Mouse (Mus musculus): ENCODE data around the gene Patl1. TPM values are rescaled to one million over a fixed set of nuclear protein-coding genes. Genes with fewer than 3 reads are reported as not detected.
"Not testable (repeated sequence)": the region's sequence is repeated elsewhere in the genome, so short reads cannot be mapped to it uniquely, and the experiment has no call there.

The Patl1 gene
- 10 to 100 TPM; 19.2 to 23.8 TPM for total RNA-seq (2021)
- long read RNA-seq, experiment 1, full-length matches to known transcripts: 3 of 53 reads
- long read RNA-seq, experiment 1, partial matches to known transcripts: 5 of 53 reads
- long read RNA-seq, experiment 1, other reads (novel, unspliced or antisense): 45 of 53 reads
- long read RNA-seq, experiment 2, full-length matches to known transcripts: 7 of 66 reads
- long read RNA-seq, experiment 2, partial matches to known transcripts: 2 of 66 reads
- long read RNA-seq, experiment 2, other reads (novel, unspliced or antisense): 57 of 66 reads

DNA sequence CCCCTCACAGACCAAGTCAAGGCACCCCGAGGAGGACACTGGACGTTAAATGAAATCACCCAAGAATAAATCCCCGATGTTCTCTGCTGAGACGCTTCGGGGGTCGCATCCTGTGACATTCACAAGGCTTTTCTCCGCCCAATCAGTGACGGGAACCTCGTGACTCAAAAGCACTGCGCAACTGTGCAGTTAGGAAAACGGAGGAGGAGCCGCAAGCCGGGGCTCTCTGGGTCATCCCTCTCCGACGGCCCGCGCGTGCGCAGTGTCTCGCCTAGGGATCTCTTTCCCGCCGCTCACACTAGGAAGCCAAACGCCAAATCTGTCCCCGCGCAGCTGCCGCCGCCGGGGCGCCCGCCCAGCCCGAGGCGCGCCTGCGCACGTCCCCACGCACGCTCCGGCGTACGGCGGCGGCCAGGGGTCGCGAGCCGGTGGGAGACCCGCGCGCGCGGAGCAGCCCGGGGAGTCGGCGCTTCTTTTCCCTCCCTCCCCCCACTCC lies at the start of gene Patl1:
Patl1 (plus strand) TSS at position 363 of the 496 bp plus-strand sequence.
- peak; percentile 96 to 99 for DNase-seq

DNA sequence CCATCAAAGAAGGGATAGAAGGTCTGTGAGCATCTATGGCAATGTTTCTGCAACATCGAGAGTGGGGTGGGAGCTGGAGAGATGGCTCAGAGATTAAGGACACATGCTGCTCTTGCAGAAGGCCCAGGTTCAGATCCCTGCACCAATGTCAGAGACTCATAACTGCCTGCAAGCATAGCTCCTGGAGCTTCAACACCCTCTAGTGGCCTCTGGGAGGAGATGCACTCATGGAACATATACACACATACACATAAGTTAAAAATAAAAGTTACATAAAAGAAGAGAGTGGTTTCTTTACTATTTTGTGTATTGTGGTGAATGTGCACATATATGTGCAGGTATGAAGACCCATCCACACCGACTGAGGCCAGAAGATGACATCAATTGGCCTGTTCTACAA lies 44.4 kb upstream of the Patl1 start:
- intact Hi-C loops (cut with DNase I): no loop called here
- DNase-seq: no peak

More for the DNA sequence above, at the start of gene Patl1:
- intact Hi-C loops (cut with DNase I): loop anchor here (2.0 to 5.0 kb wide), 2 partner anchors 50 to 99 kb away; no protein-coding TSS in a partner anchor

DNA sequence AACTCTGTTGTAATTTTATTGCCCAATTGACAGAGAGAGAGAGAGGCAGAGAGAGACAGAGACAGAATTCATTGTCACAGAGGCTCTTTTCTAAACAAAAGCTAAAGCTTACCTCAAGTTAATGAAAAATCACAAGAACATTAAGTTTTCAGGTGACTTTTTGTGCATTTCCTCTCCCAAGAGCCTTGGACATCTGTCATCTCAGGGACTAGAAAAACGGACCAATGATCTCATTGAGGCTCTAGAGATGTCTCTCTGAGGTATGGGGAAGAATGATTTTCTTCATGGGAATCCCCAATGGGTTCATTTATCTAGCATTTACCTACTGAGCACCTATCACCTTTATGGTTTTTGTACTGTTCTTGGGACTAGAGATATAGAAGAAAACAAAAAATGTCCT lies 37.2 kb upstream of the Patl1 start, which contains the start of gene Olfr1419:
Olfr1419 (minus strand) TSS at position 101 of the 400 bp plus-strand sequence.
- intact Hi-C loops (cut with DNase I): no loop called here
- DNase-seq: no peak

DNA sequence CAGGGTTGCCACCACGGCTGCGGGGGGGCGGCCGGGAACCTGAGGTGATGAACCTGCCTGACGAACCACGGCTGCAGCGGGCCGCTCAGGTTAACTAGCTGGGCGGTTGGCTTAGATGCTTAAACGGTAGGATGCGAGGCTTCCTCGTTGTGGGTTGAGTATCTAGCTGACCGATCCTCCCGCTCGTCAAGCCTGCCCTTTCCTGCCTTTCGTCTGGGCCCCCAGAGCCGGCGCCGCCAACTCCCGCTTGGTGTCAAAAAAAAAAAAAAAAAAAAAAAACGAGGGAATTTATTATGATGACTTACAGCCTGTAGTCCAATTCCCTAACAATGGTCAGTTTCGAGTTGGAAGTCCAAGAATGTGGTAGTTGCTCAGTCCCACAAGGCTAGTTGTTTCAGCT lies 33.8 kb upstream of the Patl1 start:
- intact Hi-C loops (cut with DNase I); DNase-seq: not testable (repeated sequence)

DNA sequence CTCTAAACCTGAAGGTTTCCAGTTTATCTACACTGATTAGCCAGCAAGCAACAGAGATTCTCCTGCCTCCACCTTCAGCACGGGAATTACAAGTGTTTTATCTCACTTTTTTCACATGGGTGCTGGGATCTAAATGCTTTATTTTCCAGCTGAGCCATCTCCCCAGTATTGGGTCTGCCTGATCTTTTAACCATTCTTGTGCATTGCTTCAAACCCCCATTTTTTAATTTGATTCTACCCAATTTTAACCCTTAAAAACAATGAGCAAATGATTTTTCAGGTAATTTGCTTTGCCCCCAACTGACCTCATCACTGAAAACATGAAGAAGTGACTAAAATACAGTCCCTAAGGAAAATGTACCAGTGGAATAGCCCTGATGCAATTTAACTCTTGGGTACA lies 25.9 kb upstream of the Patl1 start, which contains the start of gene Olfr1420:
Olfr1420 (plus strand) TSS at position 301 of the 400 bp plus-strand sequence.
- no peak for DNase-seq
- intact Hi-C loops (cut with DNase I): no loop called here

DNA sequence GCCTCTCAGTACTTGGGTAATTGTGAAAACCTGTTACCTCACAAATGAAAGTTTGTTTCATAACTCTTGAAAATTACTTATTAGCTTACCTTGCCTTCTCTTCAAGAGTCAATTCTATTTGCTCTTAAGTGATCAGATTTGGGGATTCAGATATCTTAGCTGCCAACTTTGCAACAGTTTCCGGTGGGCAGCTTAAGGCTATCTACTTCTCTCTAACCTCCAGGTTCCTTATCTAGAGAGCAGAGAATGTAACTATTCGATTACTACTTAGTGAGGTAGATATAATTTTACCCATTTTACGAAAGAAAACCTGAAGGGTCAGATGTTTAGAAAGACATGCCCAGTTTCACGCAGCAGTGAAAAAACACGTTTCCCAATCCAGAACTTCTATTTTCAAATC lies 1.2 kb upstream of the Patl1 start:
- no peak for DNase-seq
- intact Hi-C loops (cut with DNase I): loop anchor here (5.0 kb wide), 1 partner anchor 51 kb away; no protein-coding TSS in a partner anchor

DNA sequence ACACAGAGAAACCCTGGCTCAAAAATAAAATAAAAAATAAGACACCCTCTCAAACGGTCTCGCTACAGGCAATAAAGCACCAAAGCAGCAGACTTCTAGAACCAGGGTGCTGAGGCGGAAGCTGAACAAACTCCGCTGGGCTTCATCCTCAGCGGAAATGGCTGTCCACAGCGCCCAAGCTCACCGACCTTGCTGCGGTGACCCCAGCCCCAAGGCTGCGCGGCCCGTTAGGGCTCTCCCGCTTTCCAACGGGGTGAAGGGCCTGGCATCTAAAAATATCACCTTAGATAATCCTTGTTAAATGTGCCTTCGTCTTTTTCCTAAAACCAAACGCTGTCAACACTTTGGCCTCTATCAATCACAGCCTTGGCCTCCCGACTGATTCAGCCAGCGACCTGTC lies 596 bp upstream of the Patl1 start:
- DNase-seq: no peak

DNA sequence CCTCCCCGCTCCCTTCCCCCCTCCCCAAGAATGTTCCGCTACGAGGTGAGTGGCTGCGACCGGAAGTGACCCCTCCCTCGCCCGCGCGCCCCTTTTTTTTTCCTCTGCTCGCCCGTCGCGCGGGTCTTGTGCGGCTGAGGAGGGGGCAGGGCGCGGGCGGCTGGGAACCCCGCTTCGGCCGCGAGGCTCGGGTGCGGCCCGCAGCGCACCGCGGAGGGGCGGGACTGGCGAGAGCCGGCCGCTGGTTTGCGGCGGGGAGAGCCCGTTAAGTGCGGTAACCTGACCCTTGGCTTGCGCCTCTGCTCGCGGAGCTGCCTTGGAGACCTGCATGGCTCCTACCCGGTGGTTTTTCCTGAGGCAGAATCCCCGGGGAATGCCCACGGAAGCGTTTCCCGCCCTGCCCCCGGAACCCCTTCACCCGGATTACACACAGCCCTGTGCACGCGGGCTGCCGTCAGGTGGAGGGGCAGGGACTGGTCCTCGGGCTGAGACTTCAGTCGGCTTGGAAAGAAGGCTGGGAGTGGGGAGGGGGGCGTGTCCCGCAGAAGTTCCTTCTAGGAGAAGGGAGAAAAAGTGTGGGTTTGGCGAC lies 428 bp downstream of the Patl1 start:
- intact Hi-C loops (cut with DNase I): loop anchor here (2.0 to 5.0 kb wide), 2 partner anchors 50 to 98 kb away; no protein-coding TSS in a partner anchor

More for the DNA sequence above, 596 bp upstream of the Patl1 start:
- intact Hi-C loops (cut with DNase I): loop anchor here (2.0 to 5.0 kb wide), 2 partner anchors 51 to 99 kb away; no protein-coding TSS in a partner anchor

DNA sequence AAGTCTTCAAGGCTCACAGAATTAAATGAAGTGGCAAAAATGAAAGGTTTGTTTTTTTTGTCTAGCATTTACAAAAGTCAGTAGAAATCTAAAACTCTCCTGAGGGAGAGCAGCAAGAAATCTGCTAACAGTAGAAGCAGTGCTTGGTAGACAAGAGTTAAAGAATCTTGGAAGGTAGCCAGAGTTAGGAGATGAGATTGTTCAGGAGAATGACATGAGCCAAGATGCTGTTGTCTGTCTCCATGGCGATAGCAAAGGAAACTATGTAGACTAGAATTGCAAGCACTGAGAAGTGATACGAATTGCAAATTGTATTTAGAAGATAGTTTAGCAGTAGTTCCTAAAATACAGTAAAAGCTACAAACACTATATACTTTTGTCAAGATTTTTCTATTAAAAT lies 3.6 kb downstream of the Patl1 start:
- no peak for DNase-seq
- intact Hi-C loops (cut with DNase I): no loop called here

More for the DNA sequence above, 428 bp downstream of the Patl1 start:
- peak; percentile 35 to 51 for DNase-seq

DNA sequence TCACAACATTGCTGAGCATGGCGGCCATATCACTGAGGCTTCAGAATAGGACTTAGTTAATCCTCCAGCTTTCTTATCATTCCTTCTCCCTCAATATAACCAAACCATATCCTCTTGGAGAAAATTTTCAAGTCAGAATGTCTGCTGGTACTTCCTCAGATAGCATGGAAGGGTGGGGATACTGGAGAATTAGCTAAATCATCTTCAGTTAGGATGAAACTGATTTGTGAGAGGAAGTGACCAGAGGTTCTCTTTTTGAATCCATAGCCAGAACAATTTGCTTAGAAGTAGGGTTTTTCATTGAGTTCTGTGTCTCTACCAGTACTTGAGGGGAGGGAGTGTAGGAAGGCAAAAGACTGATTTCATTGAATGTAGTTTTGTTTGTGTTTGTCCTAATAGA lies 9.9 kb downstream of the Patl1 start:
- intact Hi-C loops (cut with DNase I): no loop called here
- DNase-seq: no peak

DNA sequence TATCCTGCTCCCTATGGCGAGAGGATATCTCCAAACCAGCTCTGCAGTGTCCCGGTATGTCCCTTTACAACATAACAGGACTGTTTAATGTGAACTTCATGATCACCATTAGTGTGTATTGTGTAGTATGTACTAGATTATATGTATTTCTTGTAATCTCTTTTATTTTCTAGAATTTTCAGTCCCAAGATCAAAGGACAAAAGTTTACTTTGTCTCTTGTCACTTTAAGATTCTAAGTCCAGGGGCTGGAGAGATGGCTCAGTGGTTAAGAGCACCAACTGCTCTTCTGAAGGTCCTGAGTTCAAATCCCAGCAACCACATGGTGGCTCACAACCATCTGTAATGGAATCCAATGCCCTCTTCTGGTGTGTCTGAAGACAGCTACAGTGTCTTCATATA lies 10.3 kb downstream of the Patl1 start:
- DNase-seq; intact Hi-C loops (cut with DNase I): not testable (repeated sequence)

DNA sequence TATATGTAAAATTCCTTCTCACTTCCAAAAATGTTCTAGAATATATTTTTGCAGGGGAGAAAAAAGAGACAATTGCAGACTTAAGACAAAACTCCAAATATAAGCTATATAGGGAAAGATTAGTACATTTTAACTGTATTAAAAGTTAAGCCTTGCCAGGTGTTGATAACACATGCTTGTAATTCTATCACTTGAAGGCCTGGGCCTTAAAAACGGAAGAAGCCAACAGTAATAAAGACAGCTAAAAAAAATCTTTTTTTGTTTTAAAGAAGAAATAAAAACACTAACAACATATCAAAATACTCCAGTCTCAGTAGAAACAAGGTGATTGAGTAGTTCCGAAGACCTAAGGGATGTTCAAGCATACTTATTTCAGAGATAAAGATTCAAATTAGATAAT lies 14.2 kb downstream of the Patl1 start:
- intact Hi-C loops (cut with DNase I): no loop called here
- no peak for DNase-seq

DNA sequence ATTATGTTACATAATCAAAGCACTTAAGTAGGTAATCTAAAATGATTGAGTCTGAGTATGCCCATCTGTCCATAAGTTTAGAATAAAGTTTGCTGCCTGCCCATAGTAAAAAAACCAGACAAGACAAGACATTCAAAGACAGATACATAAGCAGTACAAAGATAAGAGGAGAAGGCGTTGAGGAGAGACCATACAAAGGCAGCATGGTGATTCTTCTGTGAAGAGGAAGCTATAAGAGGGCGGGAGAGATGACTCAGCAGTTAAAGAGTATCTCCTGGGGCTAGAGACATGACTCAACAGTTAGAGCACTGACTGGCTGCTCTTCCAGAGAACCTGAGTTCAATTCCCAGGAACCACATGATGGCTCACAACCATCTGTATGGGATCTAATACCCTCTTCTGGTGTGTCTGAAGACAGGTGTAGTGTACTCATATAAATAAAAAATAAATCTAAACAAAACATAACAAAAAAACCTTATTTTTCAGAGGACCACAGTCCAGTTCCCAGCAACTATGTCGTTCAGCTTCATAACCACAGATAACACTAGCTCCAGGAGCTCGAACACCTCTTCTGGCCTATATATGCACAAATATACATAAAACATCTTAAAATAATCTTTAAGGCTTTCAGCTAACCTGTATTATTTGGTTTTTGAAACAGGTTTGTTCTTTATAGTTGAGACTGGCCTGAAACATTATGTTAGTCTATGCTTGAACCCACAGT lies 16.0 kb downstream of the Patl1 start:
- no peak for DNase-seq
- intact Hi-C loops (cut with DNase I): no loop called here

DNA sequence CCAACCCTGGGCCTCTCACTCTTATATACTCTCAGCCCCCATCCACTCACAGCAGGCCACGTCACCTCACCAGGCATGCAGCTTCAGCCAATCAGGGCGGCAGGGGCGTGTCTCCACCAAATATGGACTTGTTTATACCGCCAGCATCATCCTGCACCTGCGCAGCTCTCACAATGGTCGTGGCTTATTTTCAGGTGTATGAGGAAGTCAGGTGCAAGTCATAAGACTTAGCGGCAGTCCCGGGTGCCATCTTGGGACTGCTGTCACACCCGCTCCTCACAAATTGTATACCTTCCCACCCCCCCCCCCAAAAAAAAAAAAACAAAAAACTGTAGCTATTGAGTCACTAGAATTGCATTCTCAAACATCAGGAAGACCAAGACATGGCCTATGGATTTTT lies 34.3 kb downstream of the Patl1 start:
- intact Hi-C loops (cut with DNase I); DNase-seq: not testable (repeated sequence)

DNA sequence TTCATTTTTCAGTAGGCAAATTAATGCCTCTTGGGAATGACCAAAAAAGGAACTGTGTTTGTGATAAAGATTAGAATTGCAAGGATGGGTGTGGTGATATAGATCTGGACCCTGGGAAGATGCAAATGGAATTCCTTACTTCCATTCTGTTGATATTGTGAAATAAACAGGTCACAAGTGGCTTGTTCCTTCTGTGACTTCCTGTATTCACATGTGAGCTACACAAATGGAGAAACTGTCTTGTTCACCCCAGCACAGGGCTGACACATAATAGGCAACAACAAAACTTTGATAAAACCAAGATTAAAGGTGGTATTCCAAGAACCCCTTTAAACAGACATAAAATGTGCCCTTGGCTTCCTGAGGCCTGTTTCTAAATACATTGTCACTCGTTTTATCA lies 37.7 kb downstream of the Patl1 start:
- intact Hi-C loops (cut with DNase I): no loop called here
- no peak for DNase-seq

DNA sequence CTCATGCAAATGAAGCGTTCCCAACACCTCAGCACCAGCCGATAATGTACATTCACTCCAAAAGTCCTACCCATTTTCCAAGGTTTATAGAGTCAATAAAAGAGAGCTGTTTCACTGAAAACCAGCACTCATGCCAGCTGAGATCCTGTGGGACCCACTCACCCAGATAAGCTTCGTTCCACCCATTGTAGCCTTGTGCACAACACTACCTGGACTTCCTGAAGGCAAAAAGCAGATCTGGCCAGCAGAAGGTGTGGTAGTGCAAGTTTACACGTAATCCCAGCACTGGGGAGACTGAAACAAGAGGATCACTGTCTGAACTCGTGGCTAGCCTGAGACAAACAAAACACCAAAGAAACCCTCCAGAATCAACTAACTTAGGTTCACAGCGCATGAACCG lies 38.5 kb downstream of the Patl1 start:
- DNase-seq: no peak
- intact Hi-C loops (cut with DNase I): no loop called here

DNA sequence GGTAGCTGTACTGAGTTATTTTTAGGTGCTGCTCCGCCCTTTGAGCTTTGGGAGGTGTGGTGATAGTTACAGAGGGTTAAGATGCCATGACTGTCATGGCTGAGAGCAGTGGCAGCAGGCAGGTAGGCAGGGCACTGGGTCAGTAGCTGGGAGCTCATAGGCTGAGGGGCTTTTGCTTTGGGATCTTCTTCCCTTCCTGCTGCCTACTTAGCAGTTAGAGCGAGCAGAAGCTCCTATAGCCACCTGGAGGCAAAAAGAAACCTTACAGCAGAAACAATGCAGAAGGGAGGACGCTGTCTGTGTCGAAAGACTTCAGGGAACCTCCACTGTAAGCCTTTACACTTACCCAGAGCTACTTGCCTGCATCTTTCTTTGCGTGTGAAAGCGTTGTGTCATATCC lies 42.0 kb downstream of the Patl1 start:
- DNase-seq: no peak
- intact Hi-C loops (cut with DNase I): no loop called here

DNA sequence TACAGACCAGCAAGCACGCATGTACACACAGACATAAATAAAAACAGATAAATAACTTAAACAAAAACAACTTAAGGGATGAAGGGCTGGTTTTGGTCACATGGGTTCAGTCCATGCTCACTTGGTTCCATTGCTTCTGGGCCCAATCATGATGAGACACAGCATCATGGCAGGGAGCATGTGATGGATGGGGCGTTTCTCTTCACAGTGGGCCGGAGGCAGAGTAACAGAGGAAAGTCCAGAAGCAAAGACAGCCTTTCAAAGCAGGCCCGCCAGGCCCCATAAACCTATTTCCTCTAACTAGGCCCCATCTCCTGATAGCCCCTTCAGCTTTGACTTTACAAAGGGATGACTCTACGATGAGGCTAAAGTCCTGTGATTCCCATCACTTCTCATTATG lies 44.4 kb downstream of the Patl1 start:
- DNase-seq: no peak
- intact Hi-C loops (cut with DNase I): no loop called here

DNA sequence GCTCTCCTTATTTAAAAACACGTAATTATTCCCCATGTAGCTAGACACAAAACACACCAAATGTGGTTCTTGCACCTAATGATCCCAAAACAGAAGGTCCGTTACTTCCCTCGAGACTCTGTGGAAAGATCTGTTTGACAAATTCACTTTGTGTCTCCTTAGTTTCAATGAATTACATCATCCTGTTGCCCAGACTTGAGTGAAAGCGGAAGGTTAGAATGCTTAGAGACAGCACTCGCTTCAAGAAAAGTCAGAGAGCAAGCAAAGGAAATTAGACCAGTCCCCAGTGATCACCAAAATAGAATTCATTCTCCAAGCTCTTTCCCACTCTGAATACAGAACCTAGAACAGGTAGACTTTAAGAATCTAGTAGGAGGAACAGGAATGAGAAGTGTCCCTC lies 45.2 kb downstream of the Patl1 start:
- intact Hi-C loops (cut with DNase I): no loop called here

DNA sequence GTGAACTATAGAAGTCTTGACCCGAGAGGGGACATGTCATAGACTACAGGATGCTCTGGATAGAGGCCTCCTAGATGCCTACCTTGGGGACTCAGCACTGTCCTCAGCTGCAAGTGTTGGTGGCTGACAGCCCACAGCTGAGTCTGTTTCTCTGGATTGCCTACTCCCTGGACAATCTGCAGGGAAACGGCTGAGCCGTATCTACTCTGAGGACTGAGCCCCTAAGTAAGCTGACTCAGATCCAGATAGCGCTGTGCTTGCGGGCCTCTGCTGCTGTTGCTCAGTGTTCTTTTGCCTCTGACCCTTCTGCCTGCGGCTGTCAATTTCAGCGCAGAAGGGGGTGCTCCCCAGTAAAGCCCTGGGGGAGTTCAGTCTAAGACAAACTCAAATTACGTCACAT lies 45.6 kb downstream of the Patl1 start:
- intact Hi-C loops (cut with DNase I): no loop called here
- no peak for DNase-seq

More for the DNA sequence above, 45.2 kb downstream of the Patl1 start:
- no peak for DNase-seq

DNA sequence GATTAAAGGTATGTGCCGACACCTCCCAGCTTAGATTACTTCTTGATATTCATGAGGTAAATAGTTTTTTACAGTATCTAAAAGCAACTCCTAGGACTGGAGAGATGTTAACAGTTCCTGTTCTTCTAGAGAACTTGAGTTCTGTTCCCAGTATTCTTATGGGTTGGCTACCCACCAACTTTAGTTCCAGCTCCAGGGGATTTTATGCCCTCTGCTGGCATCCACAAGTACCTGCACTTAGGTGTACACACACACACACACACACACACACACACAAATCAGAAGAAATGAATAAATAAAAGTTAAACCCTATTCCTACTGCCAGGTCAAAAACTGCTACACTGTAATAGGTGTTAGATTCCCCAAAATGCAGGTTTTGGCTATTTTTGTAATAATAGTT lies 52.1 kb downstream of the Patl1 start:
- intact Hi-C loops (cut with DNase I): loop anchor here (5.0 kb wide), 1 partner anchor 52 kb away; the partner anchor contains the start of gene Patl1
- DNase-seq: no peak

Data from gastrocnemius, postnatal 36 days (tissue).